Mouse (Mus musculus) naive thymus-derived CD4-positive, alpha-beta T cell, adult 2 months (primary cell): ENCODE measurements around the gene Grik5.

Experiments used
- DNase-seq: peaks from one replicate; pipeline ENCODE4 v3.0.0-alpha.2; 2011; ENCODE audit warnings: low read depth

Grik5 gene

DNA sequence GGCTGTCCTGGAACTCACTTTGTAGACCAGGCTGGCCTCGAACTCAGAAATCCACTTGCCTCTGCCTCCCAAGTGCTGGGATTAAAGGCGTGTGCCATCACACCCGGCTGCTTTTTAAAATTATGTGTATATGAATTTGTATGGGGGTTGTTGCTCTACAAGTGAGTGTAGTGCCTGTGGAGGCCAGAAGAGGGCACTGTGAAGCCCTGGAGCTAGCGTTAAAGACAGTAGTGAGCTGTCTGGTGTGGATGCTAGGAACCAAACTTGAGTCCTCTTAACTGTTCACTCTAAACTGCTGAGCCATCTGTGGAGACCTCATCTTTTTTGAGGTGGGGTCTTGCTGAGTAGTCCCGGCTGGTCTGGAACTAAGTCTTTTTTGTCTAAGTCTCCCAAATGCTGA lies 86.3 kb downstream of the Grik5 start:
- DNase-seq, result no peak

- no peak for DNase-seq
Observed at GRCm38 (mm10) chr7:24984307-24984706, 87.8 kb downstream of the Grik5 start.

GRCm38 (mm10) chr7:24983396-24983795 lies 88.8 kb downstream of the Grik5 start:
- DNase-seq, result no peak

DNA sequence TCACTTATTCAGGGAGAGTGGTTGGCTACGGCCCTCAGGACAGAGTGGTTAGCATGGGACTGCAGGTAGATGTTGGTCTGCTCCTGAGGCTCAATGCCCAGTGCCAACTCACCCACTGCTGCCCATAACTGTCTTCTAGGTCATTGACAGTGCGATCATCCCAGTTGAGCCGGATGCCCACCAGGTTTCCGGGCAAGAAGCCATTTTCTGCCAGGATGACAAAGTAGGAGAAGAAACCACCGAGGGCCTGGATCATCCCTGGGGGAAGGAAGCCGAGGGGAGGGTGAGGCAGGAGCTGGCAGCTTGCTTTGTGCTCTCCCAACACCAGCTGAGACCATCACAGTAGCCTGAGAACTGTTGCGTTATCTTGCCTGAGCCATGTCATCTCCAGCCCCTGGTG lies 91.7 kb downstream of the Grik5 start:
- no peak for DNase-seq

DNA sequence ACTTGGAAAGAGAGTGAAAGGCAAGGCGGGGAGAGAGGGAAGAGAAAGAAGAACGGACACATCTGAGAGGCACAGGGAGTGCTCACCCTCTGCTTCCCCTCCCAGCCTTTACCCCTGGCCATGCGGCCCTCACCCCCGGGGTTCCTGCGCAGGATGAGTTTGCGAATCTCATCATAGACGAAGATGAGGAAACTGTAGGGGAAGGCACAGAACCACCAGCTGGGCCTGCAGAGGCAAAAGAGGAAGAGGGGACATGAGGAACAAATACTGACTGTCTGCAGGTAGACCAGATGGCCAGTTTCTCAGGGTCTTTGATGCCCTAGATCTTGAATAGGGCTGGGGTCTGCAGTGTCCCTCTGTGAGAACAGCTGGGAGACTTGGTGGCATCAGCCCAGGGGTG lies 93.4 kb downstream of the Grik5 start:
- no peak for DNase-seq

GRCm38 (mm10) chr7:24974893-24975595 lies 97.1 kb downstream of the Grik5 start:
- DNase-seq, result peak; percentile 81

- no peak for DNase-seq
Observed at GRCm38 (mm10) chr7:24973902-24974301, 98.2 kb downstream of the Grik5 start.

- DNase-seq, result no peak
Observed at GRCm38 (mm10) chr7:24973208-24973607, 98.9 kb downstream of the Grik5 start.

- peak; percentile 94 for DNase-seq
Observed at GRCm38 (mm10) chr7:24971972-24972893, 99.9 kb downstream of the Grik5 start, which contains the start of gene Rabac1. Rabac1 (minus strand) TSS chr7:24972754.

GRCm38 (mm10) chr7:24971261-24971971 lies 100.7 kb downstream of the Grik5 start:
- peak; percentile 81 for DNase-seq

DNA sequence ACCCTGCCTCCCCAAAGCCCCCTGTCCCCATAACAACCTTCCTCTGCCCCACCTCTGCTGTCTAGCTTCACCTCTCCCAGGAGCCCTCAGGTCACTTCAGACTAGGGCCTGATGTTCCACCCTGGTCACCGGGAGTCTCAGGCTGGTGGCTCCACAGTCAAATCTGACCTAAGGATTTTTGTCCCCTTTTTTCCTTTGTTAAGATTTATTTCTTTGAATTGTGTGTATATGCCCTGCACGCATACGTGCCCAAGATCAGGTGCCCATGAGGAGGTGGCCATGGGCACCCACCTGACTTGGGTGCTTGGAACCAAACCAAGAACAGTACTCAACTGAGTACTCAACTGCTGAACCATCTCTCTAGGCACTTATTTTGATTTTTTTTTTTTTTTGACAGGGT lies 101.8 kb downstream of the Grik5 start:
- no peak for DNase-seq

DNA sequence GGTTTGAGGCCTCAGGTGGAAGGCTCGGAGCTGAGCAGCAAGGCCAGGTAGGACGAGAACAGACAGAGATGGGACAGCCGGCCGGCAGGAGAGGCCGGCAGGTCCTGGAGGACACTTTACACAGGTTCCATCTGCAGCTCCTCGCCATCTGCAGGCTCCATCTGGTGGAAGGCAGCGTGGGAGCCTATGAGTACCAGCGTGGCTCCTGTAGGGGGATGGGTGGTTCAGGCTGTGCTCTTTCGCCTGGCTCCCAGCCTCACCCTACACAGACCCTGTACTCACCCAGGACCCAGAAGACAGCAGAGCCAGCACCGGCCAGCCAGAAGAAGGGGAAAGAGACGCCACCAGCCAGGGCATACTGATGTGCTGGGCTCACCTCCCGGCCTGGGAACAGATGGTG lies 102.3 kb downstream of the Grik5 start:
- DNase-seq, result no peak

- DNase-seq, result no peak
Observed at GRCm38 (mm10) chr7:24968463-24968862, 103.7 kb downstream of the Grik5 start.

GRCm38 (mm10) chr7:24967966-24968365 lies 104.2 kb downstream of the Grik5 start:
- DNase-seq, result no peak

- peak; percentile 92 for DNase-seq
Observed at GRCm38 (mm10) chr7:24964897-24965535, 107.1 kb downstream of the Grik5 start.

- peak; percentile 12 for DNase-seq
Observed at GRCm38 (mm10) chr7:24964288-24964687, 107.9 kb downstream of the Grik5 start.
